ENCODE assay signal across 8 mouse cellular contexts in the genomic region with DNA sequence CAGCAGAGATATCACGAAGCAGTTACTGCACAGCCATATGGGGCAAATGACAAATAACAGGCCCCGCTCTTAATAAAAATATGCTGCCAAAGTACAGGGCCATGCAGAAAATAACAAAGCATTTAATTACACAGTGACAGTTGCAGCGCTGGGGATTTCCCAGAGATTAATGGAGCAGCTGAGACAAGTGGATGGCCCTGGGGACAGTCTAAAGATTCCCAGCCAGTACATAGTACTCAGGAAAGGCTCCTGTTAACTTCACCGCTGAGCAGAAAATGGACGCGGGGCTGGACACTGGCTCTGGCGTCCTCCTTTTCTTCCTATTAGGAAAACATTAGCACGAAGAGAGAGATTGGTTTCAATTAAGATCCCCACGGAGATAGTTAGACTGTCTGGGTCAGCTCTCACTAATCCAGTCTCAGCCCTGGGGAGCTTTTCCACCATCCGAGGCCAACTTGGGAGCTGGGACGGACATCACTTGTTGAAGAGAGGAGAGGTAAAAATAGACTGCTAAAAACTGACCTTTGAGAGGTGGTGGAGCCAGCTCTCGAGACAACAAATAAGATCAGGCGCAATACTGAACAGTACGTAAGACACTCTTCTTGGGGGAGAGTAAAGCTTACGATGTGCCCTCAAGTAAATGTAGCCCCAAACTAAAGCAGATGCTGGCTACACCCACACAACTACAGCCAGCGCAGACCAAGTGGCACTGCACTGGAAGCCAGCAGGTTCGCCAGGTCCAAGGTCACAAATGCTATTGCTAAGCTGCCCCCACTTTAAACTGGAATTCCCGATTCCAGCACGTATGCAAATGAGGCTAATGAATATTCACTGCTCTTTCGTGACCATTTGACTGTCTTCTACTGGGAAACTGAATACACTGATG. TPM values are rescaled to one million over a fixed set of nuclear protein-coding genes. Genes with fewer than 3 reads are reported as not detected.
A peak's percentile ranks its signal among the peaks of the same experiment; 100 is the strongest.
DNase-seq lines count a peak whose midpoint lies in the region; ATAC-seq and TF ChIP-seq lines count a peak whose summit lies in the region.

No protein-coding gene starts in this region.

- no peaks in the 10 kb centered on the region for H3K4me1 ChIP-seq in kidney, adult 2 months (ENCODE audit: control insufficient read depth, insufficient read depth, low read length)
- peaks cover 31% of the 10 kb centered on the region for H3K4me1 ChIP-seq in embryonic facial prominence, embryonic 12.5 days
- no peaks in the 10 kb centered on the region for H3K4me1 ChIP-seq in liver, embryonic 16.5 days (ENCODE audit: control insufficient read depth, low read depth, low read length)

- no peak for TF ChIP-seq CTCF in kidney, adult 2 months (conservative IDR thresholded peaks at IDR 0.05; ENCODE audit: insufficient read depth, insufficient read length, low read depth, low read length)

- WGBS in kidney, adult 2 months: 43% methylated on average over 20 of the region's 20 CpGs
- 31% methylated on average over 20 of the region's 20 CpGs for WGBS in embryonic facial prominence, embryonic 12.5 days
- 63% methylated on average over 20 of the region's 20 CpGs for WGBS in liver, embryonic 16.5 days (ENCODE audit: insufficient replicate concordance)

- no peaks in the 10 kb centered on the region for H3K36me3 ChIP-seq in kidney, adult 2 months (ENCODE audit: control insufficient read depth, insufficient read depth, low read length)
- no peaks in the 10 kb centered on the region for H3K36me3 ChIP-seq in embryonic facial prominence, embryonic 12.5 days
- no peaks in the 10 kb centered on the region for H3K36me3 ChIP-seq in liver, embryonic 16.5 days (ENCODE audit: control insufficient read depth, insufficient read depth)

- no peak overlapping the region for H3K4me3 ChIP-seq in kidney, adult 2 months (ENCODE audit: insufficient read depth, low read depth, low read length)
- H3K4me3 ChIP-seq in embryonic facial prominence, embryonic 12.5 days: no peak overlapping the region
- no peak overlapping the region for H3K4me3 ChIP-seq in liver, embryonic 16.5 days (ENCODE audit: low read depth, low read length)

- no peaks in the 10 kb centered on the region for H3K27me3 ChIP-seq in kidney, adult 2 months (replicated peaks; ENCODE audit: control insufficient read depth, insufficient read depth, low read length)
- H3K27me3 ChIP-seq in embryonic facial prominence, embryonic 12.5 days: no peaks in the 10 kb centered on the region
- no peaks in the 10 kb centered on the region for H3K27me3 ChIP-seq in liver, embryonic 16.5 days (ENCODE audit: control insufficient read depth, insufficient read depth, low read depth, low read length)

- no peak overlapping the region for H3K9ac ChIP-seq in embryonic facial prominence, embryonic 12.5 days
- no peak overlapping the region for H3K9ac ChIP-seq in liver, embryonic 16.5 days (ENCODE audit: low read depth, low read length)

- no peak for ATAC-seq in embryonic facial prominence, embryonic 12.5 days (ENCODE audit: insufficient number of reproducible peaks, insufficient read depth, low FRiP score, low TSS enrichment)
- 0 out of 2 replicates have a peak, but pooled peaks have one; percentile 9 for ATAC-seq in liver, embryonic 16.5 days (ENCODE audit: low read depth)

- peak; percentile 58 for DNase-seq in kidney, adult 2 months
- DNase-seq in kidney, adult 18-20 months: no peak
- peak; percentile 37 for DNase-seq in heart, postnatal 4 days
- DNase-seq in thymus, postnatal 25 days: no peak
- DNase-seq in thymus, postnatal 36 days: no peak
- DNase-seq in B cell, adult 2 months: no peak

- H3K27ac ChIP-seq in kidney, adult 2 months (ENCODE audit: insufficient read depth, low read depth, low read length): peak overlapping the region; percentile 3
- peak overlapping the region; percentile 37; the same call in 1 of the 2 replicates for H3K27ac ChIP-seq in embryonic facial prominence, embryonic 12.5 days
- H3K27ac ChIP-seq in liver, embryonic 16.5 days (ENCODE audit: low read length): no peak overlapping the region

- no peaks in the 10 kb centered on the region for H3K9me3 ChIP-seq in embryonic facial prominence, embryonic 12.5 days
- no peaks in the 10 kb centered on the region for H3K9me3 ChIP-seq in liver, embryonic 16.5 days (replicated peaks; ENCODE audit: control insufficient read depth, low read length)

- peak overlapping the region; percentile 14; the same call in 1 of the 2 replicates for H3K4me2 ChIP-seq in embryonic facial prominence, embryonic 12.5 days (replicated peaks)
- no peak overlapping the region for H3K4me2 ChIP-seq in liver, embryonic 16.5 days (ENCODE audit: low read depth, low read length)

- no peak for TF ChIP-seq POLR2A in kidney, adult 2 months (IDR thresholded peaks at IDR 0.05; ENCODE audit: low read depth, low read length)

RNA-seq across cellular contexts. Expression of gene Rerg, which starts 34.5 kb away (rescaled TPM):
- 6.0 and 6.9 TPM in 2 replicates for polyA plus RNA-seq in kidney, adult 2 months (2012; rRNA removed)
- 14.0 and 15.4 TPM in 2 replicates for polyA plus RNA-seq in embryonic facial prominence, embryonic 12.5 days (2016; fragmentation: Nextera tagmentation; extraction: Ambion mirVana)
- total RNA-seq in heart, postnatal 4 days (2021): 1 to 10 TPM; 7.0 to 9.1 TPM
- 2.4 and 3.4 TPM in 2 replicates for polyA plus RNA-seq in liver, embryonic 16.5 days (2015; fragmentation: Nextera tagmentation; extraction: Ambion mirVana)

Comparison
In these comparisons a context has a peak if more than half of its experiments do, and no peak if none do; other contexts are left out.
1. DNase-seq: peak in kidney, adult 2 months (single experiment) and heart, postnatal 4 days (single experiment); none in kidney, adult 18-20 months (single experiment), thymus, postnatal 25 days (single experiment), thymus, postnatal 36 days (0 of 2) and B cell, adult 2 months (0 of 2).